Mouse (Mus musculus): ENCODE measurements around the gene Tpgs1.
A peak's percentile ranks its signal among the peaks of the same experiment; 100 is the strongest.

Gene Tpgs1

GRCm38 (mm10) chr10:79668771-79669575 is at the start of gene Tpgs1:
TSS of gene Tpgs1 (plus strand) at chr10:79669369.
- DNase-seq, result peak; percentile 96

- DNase-seq, result no peak
These were observed 45.2 kb upstream of the Tpgs1 start for GRCm38 (mm10) chr10:79623950-79624349.

- DNase-seq, result no peak
These were observed 43.8 kb upstream of the Tpgs1 start for GRCm38 (mm10) chr10:79625398-79625797.

- no peak for DNase-seq
These were observed 43.0 kb upstream of the Tpgs1 start for GRCm38 (mm10) chr10:79626156-79626555.

- DNase-seq, result no peak
These were observed 40.8 kb upstream of the Tpgs1 start for GRCm38 (mm10) chr10:79628377-79628776.

- DNase-seq, result no peak
These were observed 37.7 kb upstream of the Tpgs1 start for GRCm38 (mm10) chr10:79631432-79631831.

- no peak for DNase-seq
These were observed 36.0 kb upstream of the Tpgs1 start for GRCm38 (mm10) chr10:79633006-79633777.

GRCm38 (mm10) chr10:79636287-79636686 is 32.9 kb upstream of the Tpgs1 start:
- DNase-seq, result peak; percentile 66

- DNase-seq, result peak; percentile 86
These were observed 31.8 kb upstream of the Tpgs1 start, which contains the start of gene Shc2 for GRCm38 (mm10) chr10:79637128-79638110. TSS of gene Shc2 (minus strand) at chr10:79637918.

GRCm38 (mm10) chr10:79638486-79639204 is 30.5 kb upstream of the Tpgs1 start:
- peak; percentile 68 for DNase-seq

- no peak for DNase-seq
These were observed 23.5 kb upstream of the Tpgs1 start, which contains the start of gene Odf3l2 for GRCm38 (mm10) chr10:79645711-79646110. TSS of gene Odf3l2 (minus strand) at chr10:79645738.

GRCm38 (mm10) chr10:79649070-79649751 is 20.0 kb upstream of the Tpgs1 start:
- DNase-seq, result peak; percentile 82

- DNase-seq, result no peak
These were observed 16.4 kb upstream of the Tpgs1 start for GRCm38 (mm10) chr10:79652789-79653188.

GRCm38 (mm10) chr10:79654946-79655395 is 14.2 kb upstream of the Tpgs1 start:
- DNase-seq, result no peak

GRCm38 (mm10) chr10:79658829-79659228 is 10.3 kb upstream of the Tpgs1 start:
- no peak for DNase-seq

- no peak for DNase-seq
These were observed 8.9 kb upstream of the Tpgs1 start for GRCm38 (mm10) chr10:79660298-79660697.

- no peak for DNase-seq
These were observed 7.3 kb upstream of the Tpgs1 start for GRCm38 (mm10) chr10:79661861-79662260.

- DNase-seq, result peak; percentile 78
These were observed 5.0 kb upstream of the Tpgs1 start, which contains the start of gene Madcam1 for GRCm38 (mm10) chr10:79664131-79664665. TSS of gene Madcam1 (plus strand) at chr10:79664559.

GRCm38 (mm10) chr10:79665051-79665450 is 4.1 kb upstream of the Tpgs1 start:
- peak; percentile 30 for DNase-seq

GRCm38 (mm10) chr10:79666493-79666892 is 2.7 kb upstream of the Tpgs1 start:
- peak; percentile 56 for DNase-seq

- peak; percentile 64 for DNase-seq
These were observed 1.1 kb upstream of the Tpgs1 start for GRCm38 (mm10) chr10:79668076-79668475.
